Mouse (Mus musculus) G1E (cell line): ENCODE data around the gene Lrrc4b.

ENCODE experiments used
- CTCF ChIP-seq: IDR thresholded peaks from 2 replicates; pipeline ENCODE4 v1.5.1; 2012; ENCODE audit warnings: low read depth, low read length, inconsistent platforms, mixed read lengths
- GATA1 ChIP-seq: IDR thresholded peaks from 2 replicates; pipeline ENCODE4 v1.6.1; 2012; ENCODE audit warnings: borderline replicate concordance, low read length, inconsistent platforms, mixed read lengths
- GATA2 ChIP-seq: IDR thresholded peaks from 2 replicates; pipeline ENCODE4 v1.6.1; 2012; ENCODE audit warnings: low read depth, low read length, inconsistent platforms, borderline replicate concordance
- POLR2AphosphoS5 ChIP-seq: IDR thresholded peaks from 2 replicates; pipeline ENCODE4 v1.6.1; 2012; ENCODE audit warnings: low read depth, low read length, inconsistent platforms; ENCODE audit not compliant: insufficient replicate concordance

DNA sequence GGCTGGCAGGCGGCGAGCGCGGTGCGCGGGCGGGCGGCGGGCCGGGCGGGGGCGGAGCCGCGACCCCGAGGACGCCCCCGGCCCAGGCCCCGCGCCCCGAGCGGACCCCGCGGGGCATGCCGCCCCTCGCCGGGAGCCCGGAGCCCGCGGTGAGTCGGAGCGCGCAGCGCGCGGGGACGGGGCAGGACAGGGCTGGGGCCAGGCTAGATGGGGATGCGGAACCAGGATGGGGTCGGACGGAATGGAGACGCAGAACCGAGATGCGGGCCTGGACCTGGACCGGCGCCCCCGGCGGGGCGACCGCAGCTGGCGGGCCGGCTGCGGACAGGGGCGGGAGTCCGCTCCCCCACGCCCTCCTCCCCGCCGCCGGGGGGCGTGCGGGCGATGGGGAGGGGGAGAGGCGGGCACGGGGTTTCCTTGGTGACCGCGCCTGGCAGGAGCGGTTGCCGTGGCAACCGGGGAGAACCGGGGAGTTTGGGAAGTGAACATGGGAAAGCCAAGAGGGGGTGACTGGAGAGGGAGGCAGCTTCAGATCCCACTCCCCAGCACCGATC, at the start of gene Lrrc4b:
- no peak for TF ChIP-seq CTCF
- no peak for TF ChIP-seq GATA1
- TF ChIP-seq POLR2AphosphoS5: no peak
- TF ChIP-seq GATA2: no peak
